Mouse (Mus musculus): ENCODE measurements around the gene Hist1h2ap. TPM values are rescaled to one million over a fixed set of nuclear protein-coding genes. Genes with fewer than 3 reads are reported as not detected.
A peak's percentile ranks its signal among the peaks of the same experiment; 100 is the strongest.
"Not testable (repeated sequence)": the region's sequence is repeated elsewhere in the genome, so short reads cannot be mapped to it uniquely, and the experiment has no call there.

Gene Hist1h2ap
- 10 to 100 TPM in 1 of 2 experiments, not detected in 1; 23.4 TPM for total RNA-seq (2021)

DNA sequence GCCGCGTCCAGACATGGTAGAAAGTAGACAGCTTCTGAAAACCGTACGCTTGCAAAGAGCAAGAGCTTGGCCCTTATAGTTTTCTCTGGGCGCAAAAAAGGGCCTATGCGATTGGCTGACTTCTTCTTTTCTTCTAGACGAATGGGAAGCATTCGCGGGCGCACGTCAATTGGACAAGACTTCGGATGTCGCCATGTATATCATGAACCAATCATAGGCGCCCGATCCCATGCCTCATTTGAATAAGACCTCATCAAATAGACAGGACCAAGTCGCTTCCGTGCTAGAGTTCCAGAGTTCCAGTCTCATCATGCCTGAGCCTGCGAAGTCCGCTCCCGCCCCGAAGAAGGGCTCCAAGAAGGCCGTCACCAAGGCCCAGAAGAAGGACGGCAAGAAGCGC lies at the start of gene Hist1h2ap, which contains the start of gene Hist1h2br:
Gene Hist1h2ap, minus strand, starts transcription at position 47 of the 400 bp plus-strand sequence.
Gene Hist1h2br, plus strand, starts transcription at position 283 of the 400 bp plus-strand sequence.
- intact Hi-C loops (cut with DNase I) = not testable (repeated sequence)

DNA sequence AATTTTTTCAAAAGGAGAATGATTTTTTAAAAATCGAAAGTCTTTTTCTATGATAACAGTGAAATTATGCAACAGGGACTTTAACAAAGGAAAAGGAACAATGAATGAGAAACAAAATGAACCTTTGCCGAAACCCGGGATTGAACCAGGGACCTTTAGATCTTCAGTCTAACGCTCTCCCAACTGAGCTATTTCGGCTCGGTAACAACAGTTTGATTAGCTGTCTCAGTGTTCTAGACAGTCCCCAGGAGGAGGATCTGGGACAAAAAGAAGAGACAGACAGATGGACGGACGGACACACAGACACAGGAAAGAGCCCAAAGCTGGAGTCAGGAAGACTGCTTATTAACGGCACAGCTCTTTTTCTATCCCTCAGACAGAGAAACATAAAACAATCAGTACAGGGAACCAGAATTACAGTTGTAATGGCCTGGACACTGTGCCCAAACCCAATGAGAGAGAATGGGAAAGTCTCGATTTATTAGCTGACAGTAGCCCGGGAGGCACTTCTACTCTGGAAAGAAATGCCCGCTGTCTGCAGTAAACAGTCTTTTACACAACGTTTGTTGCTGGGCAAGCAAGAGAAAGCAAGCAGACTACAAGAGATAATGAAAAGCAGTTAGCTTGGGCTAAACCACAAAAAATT lies 49.6 kb upstream of the Hist1h2ap start:
- intact Hi-C loops (cut with DNase I) = no loop called here
- peak; percentile 67 to 69 for DNase-seq (ENCODE audit: low spot score in 2 of 2)

More for the DNA sequence above, at the start of gene Hist1h2ap, which contains the start of gene Hist1h2br:
- DNase-seq (ENCODE audit: low spot score in 2 of 2) = not testable (repeated sequence)

DNA sequence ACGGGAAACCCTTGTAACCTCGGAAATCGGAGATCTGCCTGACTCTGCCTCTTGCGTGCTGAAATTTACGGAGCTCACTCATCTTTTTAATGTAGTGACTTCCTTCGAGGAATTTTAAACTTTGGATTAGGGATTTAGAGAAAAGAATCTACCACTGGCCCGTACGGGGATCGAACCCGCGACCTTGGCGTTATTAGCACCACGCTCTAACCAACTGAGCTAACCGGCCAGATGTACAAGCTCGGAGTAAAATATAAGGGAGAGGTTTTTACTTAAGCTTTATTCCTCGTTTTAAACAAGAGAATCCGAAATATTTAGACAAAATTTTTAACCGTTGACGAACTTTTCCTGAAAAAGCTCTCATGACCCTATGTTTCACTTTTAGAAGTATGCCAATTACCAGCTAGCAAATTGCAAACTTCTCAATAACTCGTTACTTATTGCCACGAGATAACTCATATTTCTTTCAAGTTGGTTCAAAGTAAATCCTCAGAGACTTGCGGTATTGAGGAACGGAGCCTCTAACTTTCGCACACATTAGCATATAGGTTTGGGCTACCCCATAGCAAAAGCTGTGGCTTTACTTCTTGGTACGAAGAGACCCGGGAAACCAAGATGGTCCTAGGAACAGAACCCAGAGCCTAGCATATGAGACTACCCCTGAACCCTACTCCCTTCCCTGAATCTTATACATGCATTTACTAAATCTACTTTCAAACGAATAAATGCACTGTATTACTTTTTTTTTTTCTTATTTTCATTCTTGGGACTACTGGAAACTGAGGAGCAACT lies 48.8 kb upstream of the Hist1h2ap start:
- DNase-seq (ENCODE audit: low spot score in 2 of 2) = peak; percentile 53 to 74
- intact Hi-C loops (cut with DNase I) = no loop called here

DNA sequence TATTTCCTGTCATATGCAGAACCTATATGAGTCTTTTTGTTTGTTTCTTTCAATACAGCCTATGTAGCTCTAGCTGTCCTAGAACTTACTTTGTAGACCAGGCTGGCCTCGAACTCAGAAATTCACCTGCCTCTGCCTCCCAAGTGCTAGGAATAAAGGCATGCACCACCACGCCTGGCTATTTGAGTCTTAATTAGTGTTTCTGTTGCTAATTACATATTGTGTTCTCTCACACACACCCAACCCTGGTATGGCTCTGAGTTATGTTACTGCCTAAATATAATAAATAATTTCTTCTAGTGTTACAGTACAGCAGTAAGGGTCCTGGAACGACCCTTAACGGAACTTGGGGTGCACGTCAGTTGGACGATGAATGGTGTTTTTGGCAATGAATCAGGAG lies 47.4 kb upstream of the Hist1h2ap start:
- intact Hi-C loops (cut with DNase I) = no loop called here
- DNase-seq (ENCODE audit: low spot score in 2 of 2) = no peak

DNA sequence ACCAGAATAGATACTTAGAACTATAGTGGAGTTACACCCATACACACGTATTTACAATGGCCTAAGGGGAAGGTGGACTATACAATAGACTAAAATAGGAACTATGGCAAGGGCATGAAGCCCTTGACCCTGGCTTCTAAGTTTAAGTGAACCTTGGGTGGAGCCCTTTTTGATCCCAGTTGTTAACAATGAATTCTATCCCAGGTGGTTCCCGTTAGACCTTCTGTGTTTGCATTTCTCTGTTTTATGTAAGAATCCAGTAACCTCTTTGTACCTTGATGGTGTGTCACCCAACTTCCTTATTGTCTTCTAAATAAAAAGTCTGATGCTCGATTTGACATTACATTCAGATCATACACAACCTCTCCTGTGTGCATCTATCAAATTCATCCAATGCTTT lies 32.2 kb upstream of the Hist1h2ap start:
- intact Hi-C loops (cut with DNase I) = not testable (repeated sequence)

DNA sequence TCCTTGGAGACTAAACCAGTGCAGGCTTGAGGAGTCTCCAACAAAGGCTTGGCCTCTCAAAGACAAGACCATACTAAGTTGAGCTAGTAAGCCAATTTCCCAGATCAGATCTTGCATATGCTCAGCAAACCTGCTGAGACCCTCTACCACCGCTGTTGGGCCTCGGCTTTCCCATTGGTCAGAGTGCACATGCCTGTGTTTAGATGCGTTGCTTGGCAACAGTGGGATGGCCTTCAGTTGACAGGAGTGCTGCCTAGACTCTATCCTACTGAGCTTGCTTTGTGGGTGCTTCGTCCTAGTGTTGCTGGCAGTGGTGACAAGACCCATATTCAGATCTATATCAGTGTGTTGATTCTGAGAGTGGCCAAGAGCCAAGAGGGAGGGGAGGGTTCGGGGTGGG lies 28.3 kb upstream of the Hist1h2ap start:
- intact Hi-C loops (cut with DNase I) = no loop called here
- no peak for DNase-seq (ENCODE audit: low spot score in 2 of 2)

More for the DNA sequence above, 32.2 kb upstream of the Hist1h2ap start:
- DNase-seq (ENCODE audit: low spot score in 2 of 2) = not testable (repeated sequence)

DNA sequence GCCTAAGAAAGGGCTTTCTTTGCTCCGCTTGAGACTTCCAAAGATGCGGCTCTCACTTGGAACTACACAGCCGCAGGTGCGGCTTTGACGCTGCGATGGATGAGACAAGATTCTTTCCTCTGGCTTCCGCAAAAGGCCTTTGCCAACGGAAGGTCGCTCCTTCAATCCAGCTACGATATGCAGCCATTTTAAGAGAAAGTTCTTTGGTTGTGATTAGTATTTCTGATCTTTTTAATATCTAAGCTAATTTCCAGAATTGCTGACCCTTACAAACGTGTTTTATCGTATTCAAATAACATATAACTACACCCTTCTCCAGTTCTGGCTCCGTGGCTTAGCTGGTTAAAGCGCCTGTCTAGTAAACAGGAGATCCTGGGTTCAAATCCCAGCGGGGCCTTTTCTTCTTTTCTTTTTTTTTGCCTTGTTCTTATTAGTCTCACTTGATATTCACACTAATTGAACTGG lies 22.4 kb upstream of the Hist1h2ap start:
- intact Hi-C loops (cut with DNase I) = loop anchor here (10.0 kb wide), 3 partner anchors 119 to 1559 kb away; no protein-coding TSS in a partner anchor

DNA sequence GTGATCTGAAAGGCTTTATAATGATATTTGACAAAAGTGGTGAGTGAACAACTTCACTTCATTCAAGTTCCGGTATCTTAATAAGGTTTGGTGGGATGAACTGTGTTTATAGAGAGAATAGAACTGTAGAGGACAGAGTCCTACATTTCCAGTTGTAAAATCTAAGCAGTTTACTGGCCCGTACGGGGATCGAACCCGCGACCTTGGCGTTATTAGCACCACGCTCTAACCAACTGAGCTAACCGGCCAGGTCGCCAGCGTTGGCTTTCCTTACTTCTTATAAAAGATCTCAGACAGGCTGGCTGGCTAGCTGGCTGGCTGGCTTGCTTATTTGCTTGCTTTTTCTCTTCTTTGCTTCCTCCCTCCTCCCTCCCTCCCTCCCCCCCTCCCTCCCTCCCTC lies 21.8 kb upstream of the Hist1h2ap start:
- peak; percentile 88 to 92 for DNase-seq (ENCODE audit: low spot score in 2 of 2)
- intact Hi-C loops (cut with DNase I) = loop anchor here (10.0 kb wide), 3 partner anchors 120 to 1560 kb away; no protein-coding TSS in a partner anchor

More for the DNA sequence above, 22.4 kb upstream of the Hist1h2ap start:
- peak; percentile 75 to 84 for DNase-seq (ENCODE audit: low spot score in 2 of 2)

DNA sequence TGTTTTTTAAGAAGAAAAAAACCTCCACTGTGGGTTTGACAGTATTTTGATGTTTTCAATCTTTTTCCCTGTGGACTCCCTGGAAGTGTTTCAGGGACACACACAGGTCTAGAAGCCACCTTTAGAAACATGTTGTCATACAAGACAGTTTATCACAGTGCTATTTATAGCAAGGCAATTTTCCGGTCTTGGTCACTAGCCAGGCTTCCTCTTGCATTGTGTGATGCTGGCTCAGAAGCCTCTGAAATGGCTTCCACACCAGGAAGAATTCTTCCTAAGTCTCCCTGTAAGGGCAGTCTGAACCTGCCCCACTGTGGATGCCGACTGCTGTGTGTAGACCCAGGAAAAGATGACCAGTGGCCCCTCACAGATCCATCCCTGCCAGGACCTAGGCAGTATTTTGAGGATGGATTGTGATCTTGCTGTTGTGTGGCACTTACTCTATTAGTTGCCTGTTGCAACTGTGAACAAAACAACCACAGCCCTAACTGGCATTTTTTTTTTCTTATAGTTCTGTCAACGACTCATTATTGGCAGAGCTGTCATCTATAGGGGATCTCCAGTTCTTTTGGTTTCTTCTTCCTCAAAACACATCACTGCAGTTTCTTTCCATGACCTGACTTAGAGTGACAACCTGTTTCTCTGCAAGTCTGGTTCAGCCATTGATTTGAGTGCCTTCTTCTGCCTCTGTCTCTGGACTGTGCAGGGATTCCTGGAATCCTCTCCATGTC lies 19.1 kb upstream of the Hist1h2ap start:
- no peak for DNase-seq (ENCODE audit: low spot score in 2 of 2)
- intact Hi-C loops (cut with DNase I) = loop anchor here (10.0 kb wide), 3 partner anchors 122 to 1562 kb away; no protein-coding TSS in a partner anchor

DNA sequence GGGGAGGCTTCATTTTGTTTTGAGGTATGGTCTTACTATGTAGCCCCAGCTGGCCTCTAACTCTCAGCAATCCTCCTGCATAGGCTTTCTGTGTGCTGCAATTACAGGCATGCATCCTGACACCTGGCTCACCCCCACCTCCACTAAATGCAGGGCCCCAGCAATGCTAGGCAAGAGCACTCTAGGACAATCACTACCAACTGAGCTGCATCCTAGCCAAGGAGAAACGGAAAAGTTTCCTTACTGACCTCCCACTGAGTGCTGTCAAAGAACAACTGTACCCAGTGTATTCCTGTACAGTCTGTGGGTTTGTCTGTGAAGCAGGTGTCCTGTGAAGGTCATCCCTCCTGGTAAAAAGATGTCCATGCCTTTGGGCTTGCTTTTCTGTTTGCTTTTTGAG lies 17.4 kb upstream of the Hist1h2ap start:
- intact Hi-C loops (cut with DNase I) = loop anchor here (10.0 kb wide), 3 partner anchors 124 to 1564 kb away; no protein-coding TSS in a partner anchor
- not testable (repeated sequence) for DNase-seq (ENCODE audit: low spot score in 2 of 2)

DNA sequence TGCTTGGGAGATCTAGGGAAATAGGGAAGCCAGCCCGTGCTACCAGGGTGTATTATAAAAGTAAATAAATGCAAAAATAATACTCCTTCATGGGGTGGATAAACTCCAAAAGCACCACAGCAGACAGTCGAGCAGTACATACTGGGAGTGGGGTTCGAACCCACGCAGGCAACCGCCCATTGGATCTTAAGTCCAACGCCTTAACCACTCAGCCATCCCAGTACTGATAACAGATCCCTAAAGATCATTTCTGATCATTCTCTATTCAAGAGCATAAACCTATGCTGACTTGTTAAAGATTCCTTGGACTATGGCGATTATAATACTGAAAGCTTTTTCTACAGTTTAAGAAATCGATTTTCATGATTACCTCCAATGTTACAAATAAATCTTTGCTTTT lies 14.6 kb upstream of the Hist1h2ap start:
- intact Hi-C loops (cut with DNase I) = no loop called here
- peak in 1 of 2 experiments; percentile 5 for DNase-seq (ENCODE audit: low spot score in 2 of 2)

DNA sequence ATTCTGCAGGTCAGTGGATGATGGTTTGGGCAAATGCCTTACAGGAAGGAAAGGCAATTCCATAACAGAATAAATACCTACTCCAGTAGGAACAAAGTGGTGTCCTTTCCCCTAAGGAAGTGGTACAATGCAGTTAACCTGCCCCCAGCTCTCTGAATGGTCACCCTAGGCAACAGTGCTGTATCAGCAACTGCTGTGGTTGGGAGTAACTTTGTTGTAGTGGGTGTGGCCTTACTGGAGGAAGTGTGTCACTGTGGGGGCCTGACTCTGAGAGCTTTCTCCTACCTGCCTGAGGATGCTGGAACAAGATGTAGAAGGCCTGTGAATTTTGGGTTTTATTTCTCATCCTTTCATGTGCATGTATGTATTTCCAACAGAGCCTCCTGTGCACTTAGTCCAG lies 13.0 kb upstream of the Hist1h2ap start:
- intact Hi-C loops (cut with DNase I); DNase-seq (ENCODE audit: low spot score in 2 of 2): not testable (repeated sequence)

DNA sequence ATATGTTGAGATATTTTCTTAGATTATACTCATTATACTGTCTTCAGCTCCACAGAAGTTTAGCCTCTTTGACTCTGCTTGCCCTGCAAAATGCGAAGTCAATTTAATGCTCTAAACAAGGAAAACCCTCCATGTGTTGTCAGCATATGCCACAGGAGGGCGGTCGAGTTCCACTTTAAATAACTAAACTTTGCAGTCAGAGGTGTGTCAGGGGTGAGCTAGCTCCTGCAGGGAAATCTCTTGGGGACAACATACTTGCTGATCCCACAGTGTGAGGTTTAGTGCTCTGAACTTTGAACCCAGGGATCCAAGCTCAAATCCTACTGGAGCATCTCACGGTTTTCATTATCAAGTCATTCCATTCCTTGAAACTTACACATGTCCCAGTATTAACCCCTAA lies 7.2 kb upstream of the Hist1h2ap start:
- DNase-seq (ENCODE audit: low spot score in 2 of 2); intact Hi-C loops (cut with DNase I): not testable (repeated sequence)

DNA sequence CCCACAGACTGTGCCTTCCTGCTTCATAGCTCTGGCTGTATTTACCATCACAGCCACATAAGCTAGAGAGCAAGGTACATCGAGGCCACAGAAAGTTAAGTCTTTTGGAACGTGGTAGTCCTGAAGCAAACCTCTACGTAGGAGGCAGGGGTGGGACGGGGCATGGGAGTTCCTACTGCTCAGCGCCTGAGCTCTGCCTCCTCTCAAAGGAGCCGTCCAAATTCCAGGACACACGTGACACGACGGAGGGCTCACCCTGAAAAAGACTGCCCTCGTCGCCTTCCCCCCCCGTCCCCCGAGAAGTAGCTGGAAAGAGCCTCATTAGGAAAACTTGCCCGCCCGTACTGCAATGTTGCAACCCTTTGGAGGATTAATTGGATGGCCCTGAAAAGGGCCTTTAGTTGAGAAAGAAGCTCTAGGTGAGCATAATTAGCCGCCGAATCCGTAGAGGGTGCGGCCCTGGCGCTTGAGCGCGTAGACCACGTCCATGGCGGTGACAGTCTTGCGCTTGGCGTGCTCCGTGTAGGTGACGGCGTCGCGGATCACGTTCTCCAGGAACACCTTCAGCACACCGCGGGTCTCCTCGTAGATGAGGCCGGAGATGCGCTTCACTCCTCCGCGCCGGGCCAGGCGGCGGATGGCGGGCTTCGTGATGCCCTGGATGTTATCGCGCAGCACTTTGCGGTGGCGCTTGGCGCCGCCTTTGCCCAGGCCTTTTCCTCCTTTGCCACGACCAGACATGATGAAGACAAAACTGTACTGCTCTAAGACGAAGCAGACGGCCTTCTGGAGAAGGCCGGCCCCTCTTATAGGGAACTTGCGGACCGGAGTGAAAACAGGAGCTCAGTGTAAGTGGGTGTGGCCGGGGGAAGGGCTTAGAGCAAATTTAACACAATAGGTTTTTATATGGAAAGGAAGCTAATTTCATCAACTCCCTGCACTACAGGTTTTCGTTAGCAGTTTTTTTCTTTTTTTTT lies 1.6 kb downstream of the Hist1h2ap start, which contains the start of gene Hist1h4n:
Gene Hist1h4n, minus strand, starts transcription at position 779 of the 977 bp plus-strand sequence.
- intact Hi-C loops (cut with DNase I) = not testable (repeated sequence)
- peak; percentile 41 to 59 for DNase-seq (ENCODE audit: low spot score in 2 of 2)

DNA sequence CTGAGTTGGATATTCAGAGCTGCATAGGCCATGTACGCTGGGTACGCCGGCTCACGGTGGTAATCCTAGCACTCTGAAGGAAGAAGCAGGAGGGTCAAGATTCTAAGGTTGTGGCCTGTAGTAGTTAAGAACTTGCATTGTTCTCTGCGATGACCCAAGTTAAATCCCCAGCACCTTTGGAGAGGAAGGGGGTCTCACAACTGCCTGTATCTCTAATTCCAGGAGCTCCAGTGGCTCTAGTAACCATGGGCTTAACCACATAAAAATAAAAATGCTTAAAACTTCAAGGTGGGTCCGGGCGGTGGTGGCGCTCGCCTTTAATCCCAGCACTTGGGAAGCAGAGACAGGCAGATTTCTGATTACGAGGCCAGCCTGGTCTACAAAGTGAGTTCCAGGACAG lies 3.0 kb downstream of the Hist1h2ap start:
- intact Hi-C loops (cut with DNase I) = no loop called here

DNA sequence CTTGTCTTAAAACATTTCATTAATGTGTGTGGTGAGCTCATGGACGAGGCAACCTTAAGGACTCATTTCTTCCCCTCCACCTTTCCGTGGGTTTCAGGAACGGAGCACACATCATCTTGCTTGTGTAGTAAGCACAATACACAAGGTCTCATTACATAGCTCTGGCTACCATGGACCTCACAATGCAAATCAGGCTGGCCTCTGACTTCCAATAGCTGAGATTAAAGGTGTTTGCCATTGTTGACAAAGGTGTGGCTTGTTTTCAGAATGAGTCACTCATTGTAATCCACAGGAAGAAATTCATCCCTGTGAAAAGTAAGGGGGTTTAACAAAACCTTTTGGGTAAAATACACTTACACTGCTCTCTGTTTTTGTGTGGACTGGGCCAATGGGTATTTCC lies 4.8 kb downstream of the Hist1h2ap start:
- intact Hi-C loops (cut with DNase I) = loop anchor here (10.0 kb wide), 3 partner anchors 206 to 1856 kb away; partner anchors contain the start of genes Hist1h2ac, Hist1h2ah, Hist1h2bc and Hist1h2bk

More for the DNA sequence above, 3.0 kb downstream of the Hist1h2ap start:
- no peak for DNase-seq (ENCODE audit: low spot score in 2 of 2)

DNA sequence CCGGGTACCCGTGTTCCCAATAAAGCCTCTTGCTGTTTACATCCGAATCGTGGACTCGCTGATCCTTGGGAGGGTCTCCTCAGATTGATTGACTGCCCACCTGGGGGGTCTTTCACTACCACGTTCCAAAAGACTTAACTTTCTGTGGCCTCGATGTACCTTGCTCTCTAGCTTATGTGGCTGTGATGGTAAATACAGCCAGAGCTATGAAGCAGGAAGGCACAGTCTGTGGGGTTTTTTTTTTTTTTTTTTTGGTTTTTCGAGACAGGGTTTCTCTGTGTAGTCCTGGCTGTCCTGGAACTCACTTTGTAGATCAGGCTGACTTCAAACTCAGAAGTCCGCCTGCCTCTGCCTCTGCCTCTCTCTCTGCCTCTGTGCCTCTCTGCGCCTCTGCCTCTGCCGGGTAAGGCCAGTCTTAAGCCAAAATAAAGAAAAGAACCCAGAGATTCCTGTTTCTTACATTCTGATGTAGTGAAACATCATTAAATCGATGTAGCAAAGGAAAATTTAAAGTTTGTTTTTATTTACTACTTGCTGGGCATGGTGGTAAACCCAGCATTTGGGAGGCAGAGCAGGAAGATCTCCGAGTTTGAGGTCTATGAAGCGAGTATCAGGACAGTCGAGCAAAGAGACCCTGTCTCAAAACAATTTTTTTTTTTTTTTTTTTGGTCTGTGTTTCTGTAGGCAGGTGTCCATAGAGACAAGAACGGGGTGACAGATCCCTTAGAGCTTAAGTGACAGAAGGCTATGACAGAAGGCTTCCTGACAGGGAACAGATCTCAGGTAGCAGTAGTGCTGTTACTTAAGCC lies 13.0 kb downstream of the Hist1h2ap start:
- not testable (repeated sequence) for DNase-seq (ENCODE audit: low spot score in 2 of 2)
- intact Hi-C loops (cut with DNase I) = loop anchor here (10.0 kb wide), 3 partner anchors 215 to 1865 kb away; partner anchors contain the start of genes Hist1h2ac, Hist1h2ah, Hist1h2bc and Hist1h2bk

More for the DNA sequence above, 4.8 kb downstream of the Hist1h2ap start:
- DNase-seq (ENCODE audit: low spot score in 2 of 2) = no peak
